Mouse (Mus musculus) cerebellum, postnatal 4 days (tissue): Measurements from ENCODE around the gene Iqcn.

ENCODE experiments used
- DNase-seq, 2 experiments: peaks; one replicate each; pipeline ENCODE4 v3.0.0; 2022; ENCODE audit warnings: low spot score in 2 of 2, mixed read lengths in 1 of 2

Iqcn gene

DNA sequence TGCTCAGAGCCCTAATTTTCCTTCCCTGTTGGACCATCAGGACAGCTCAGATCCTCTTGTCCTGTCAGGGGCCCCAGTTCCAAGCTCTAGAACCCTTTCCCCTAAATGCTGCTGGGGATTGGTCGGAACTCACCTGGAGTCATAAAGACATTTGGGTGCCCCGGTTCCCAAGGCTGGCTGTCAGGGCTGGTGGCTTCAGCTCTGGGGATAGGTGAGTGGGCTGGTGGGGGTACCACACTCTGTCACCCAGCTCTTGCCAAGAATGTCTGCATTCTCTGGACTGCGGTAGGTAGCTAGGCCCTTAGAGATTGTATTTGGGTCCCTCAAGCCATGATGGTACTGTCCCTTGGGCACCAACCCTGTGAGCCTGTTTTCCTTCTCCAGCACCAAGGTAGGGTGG is at the start of gene Iqcn:
TSS of gene Iqcn (plus strand) at position 171 of the 400 bp plus-strand sequence.
- no peak for DNase-seq

DNA sequence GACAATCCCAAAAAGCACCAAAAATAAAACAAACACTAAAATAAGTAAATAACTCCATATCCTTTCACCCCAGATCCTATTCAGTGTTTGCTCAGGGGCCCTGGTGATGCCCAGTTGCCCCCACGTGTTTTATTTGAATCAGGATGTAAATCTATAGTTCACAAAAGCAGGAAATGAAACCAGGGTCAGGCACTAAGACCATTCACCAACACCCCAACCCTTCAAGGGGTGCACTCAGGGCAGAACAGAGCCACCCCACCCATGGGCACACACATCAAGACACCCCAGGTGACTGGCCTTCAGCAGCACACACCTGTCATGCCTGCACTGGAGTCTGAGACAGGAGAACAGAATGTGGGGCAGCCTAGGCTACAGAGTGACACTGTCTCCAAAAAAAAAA is 49.1 kb upstream of the Iqcn start:
- DNase-seq: no peak

DNA sequence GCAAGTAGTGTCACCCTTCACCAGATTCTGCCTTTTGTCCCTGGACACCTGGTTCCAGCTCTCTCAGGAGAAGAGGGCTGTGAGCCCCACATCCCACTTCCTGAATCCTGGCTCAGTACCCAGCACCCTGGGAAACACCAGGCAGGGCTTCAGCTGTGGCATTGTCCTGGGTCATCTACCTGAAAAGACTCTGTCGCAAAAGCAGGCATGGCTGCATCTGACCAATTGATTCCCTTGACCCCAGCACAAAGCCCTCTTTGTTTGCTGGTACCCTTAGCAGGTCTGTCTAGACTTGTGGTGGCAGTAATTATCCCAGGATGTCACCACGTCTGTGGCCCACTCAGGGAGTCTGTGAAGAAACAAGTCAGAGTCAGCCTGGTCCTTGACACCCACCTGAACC is 47.8 kb upstream of the Iqcn start:
- DNase-seq: no peak

DNA sequence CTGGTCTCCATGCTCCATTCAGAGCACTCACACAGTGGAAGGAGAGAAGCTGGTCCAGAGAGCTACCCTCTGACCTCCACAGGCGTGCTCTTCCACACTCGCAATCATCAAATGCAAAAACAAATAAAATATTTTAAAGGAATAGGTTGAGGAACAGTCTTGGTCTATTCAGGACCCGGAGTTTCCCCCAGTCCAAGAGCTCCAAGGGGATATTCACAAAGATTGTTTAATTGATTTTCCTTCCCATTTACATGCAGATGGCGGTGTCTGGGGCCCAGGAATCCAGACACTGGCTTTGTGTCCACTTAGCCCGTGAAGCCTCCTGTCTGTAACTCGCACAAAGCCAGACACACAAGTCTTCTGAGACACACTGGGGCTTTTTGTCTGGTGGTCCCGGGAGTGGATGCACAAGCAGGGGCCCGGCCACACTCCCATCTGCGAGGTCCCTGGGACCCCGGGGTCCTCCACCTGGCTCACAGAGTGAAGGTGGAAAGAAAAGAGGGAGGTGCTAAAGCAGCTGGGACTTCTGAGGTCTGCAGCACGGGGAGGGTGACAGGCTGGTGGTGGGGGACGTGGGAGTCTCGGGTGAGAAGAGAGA is 47.0 kb upstream of the Iqcn start:
- DNase-seq: no peak

DNA sequence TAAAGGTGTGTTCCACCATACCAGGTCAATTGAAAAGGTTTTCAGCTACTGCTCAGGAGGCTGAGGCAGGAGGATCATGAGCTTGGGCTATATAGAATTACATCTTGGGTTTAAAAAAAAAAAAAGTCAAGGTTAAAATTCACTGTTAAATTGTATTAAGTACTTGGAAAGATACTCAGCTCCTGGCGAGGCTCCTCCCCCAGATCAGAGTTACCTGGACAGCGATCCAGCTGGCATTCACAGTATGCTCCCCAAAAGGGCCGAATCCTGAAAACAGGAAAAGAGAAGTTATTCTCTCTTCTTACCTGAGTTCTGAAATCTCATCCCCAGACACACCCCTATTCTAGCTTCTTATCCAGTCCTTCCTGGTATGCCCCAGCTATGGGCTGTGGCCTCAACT is 46.0 kb upstream of the Iqcn start:
- DNase-seq: no peak

DNA sequence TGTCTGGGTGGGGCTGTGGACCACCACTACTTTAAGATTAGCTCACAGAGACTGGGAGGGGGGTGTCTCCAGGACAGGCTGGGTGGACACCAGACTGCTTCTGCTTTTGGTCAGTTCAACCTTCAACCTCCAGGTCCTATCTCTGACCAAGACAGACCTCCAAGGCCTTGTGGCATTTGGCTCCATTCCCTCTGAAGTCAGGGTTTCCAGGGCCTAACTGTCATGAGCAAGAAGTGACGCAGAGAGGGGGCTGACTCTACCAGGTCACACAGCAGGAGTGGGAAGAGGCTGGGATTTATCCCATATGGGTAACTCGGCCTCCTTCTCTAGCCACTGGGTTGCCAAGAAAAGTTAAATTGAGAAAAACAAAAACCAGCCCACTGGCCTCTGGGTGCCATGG is 45.5 kb upstream of the Iqcn start:
- DNase-seq: no peak

DNA sequence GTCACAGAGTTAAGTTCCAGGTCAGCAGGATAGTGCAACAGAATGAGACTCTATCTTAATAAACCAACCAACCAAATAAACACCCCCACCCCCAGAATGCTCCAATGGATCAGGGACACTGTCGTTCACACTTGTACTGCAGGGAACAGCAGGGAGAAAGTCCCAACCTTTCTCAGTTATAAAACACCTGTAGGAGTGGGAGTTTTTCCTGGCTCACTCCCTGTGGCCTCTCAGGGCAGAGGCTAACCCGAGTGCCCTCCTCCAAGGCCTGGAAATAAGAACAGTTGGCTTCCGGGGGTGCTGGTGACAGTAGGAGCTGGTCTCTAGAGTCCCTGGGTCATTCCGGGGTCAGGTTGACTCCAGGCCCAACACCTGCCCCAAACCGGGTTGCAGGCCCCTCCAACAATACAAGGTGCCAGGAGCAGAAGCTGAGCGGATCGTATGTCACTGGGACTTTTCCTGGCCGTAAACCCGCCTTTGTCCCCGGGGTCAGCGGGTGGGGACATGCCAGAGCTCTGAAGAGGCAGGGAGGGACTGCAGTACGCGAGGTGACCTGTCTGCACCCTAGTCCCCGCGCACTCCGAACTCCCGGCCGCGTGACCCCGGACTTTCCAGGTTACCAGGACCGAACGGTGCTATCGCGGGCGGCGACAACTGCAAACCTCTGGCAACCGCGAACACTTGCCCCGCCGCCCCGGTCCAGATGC is 44.2 kb upstream of the Iqcn start:
- no peak for DNase-seq

DNA sequence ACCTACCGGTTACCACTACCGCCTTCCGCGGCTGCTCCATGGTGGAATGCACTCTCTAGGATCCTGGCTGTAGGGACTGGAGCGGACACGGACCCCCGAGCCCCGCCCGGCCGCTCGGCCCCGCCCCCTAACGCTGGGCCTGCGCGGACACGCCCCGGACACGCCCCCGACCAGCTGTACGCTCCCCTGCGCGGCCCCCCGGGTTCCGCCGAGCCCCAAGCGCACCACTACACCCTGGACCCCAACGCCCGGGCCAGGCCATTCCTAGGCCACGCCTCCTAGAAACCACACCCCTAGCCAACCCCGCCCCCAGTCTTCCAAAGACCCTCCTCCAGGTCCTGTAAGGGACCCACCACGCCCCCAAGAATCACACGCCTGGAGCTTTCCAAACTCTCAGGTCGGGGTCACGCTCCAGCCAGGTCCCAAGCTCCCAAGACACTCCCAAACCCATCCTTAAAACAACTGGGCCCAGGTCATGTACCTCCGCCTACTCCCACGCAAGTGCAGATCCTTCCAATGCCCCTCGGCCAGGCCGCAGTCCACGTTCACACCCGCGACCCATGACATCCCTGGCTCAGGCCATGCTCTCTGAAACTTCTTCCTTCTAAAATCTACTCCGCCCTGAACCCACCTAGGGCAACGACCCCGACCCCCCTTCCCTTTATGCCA is 43.5 kb upstream of the Iqcn start:
- peak; percentile 69 to 74 for DNase-seq

DNA sequence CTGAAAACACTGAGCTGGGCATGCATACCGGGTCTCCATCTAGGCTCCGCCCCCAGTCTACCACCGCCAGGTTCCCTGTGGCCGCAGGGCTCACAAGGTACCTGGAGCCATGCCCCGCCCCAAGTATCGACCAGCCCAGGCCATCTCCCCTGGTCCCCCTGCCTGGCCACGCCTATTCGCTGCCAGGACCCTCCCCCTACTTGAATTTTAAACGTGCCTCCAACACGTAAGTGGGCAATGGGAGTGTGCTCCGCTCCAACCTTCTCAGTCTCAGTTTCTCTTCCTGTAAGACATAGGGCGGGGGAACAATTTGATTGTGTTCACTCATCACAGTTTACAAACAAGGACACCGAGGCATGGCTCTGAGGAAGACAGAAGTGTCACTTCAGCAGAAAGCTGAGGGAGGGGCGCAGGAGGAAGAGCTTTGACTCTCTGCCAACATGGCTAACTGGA is 43.0 kb upstream of the Iqcn start, which contains the start of gene Pgpep1:
TSS of gene Pgpep1 (minus strand) at position 116 of the 453 bp plus-strand sequence.
- no peak for DNase-seq

DNA sequence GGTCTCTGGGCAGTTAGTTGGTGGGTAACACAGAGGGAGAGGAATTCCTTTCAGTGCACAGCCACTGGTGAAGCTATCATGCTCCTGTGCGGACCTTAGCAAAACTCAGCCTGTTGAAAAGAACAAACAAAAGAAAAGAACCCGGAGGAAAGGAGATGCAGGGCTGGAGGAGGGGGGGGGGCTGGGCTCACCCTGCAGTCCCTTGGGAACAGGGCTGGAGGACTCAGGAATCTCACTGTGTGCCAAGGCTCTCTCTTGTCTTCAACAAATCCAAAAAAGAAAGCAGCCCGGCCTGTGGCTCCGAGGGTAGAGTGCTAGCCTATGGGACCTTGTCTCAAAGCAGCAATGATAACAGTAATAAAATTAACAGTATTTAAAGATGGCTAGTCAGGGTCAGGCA is 39.6 kb upstream of the Iqcn start:
- no peak for DNase-seq

DNA sequence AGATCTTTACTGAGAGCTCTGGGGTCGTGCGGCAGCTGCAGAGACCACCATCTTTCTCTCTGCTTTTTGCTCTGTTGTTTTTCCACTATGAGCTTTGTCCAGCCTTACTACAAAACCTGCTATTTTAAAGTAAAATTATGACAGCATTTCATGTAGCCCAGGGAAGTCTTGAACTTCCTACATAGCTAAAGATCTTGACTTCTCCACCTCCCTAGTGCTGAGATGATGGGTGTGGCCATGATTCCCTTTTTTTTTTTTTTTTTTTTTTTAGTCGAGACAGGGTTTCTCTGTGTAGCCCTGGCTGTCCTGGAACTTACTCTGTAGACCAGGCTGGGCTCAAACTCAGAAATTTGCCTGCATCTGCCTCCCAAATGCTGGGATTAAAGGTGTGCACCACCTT is 38.6 kb upstream of the Iqcn start:
- DNase-seq: no peak

DNA sequence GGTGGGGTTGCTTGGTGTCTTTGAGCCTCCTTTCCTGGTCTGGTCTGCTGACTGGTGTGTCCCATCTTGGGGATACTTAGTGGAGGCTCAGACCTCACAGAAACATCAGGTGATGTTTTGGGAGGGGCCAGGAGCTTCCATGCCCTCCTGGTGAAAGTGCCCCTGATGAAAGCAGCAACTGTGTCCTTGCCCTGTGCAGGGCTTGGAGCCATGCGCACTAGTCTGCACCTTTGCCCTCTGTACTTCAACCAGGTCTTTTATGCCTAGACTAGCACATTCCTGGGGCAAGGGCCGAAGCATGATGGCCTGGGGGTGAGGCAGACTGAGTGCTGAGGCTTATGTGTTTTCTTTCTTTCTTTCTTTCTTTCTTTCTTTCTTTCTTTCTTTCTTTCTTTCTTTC is 37.7 kb upstream of the Iqcn start:
- DNase-seq: no peak

DNA sequence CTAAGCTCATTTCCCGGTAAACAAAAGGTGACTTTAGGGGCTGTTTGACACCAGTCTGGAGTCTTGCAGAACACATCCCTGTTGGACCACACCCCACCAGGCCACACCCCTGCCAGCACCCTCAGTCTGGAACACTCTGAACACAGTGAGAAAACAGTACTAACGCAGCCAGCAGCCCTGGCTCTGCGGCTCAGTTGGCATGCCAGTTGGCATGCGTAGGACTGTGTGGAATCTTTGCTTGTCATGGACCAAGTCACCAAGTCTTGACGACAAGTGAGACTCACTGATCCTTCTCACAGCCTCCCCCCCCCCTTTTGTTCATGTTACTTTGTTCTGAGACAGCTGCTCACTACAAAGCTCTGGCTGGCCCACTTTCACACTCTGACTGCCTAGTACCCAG is 36.2 kb upstream of the Iqcn start:
- no peak for DNase-seq

DNA sequence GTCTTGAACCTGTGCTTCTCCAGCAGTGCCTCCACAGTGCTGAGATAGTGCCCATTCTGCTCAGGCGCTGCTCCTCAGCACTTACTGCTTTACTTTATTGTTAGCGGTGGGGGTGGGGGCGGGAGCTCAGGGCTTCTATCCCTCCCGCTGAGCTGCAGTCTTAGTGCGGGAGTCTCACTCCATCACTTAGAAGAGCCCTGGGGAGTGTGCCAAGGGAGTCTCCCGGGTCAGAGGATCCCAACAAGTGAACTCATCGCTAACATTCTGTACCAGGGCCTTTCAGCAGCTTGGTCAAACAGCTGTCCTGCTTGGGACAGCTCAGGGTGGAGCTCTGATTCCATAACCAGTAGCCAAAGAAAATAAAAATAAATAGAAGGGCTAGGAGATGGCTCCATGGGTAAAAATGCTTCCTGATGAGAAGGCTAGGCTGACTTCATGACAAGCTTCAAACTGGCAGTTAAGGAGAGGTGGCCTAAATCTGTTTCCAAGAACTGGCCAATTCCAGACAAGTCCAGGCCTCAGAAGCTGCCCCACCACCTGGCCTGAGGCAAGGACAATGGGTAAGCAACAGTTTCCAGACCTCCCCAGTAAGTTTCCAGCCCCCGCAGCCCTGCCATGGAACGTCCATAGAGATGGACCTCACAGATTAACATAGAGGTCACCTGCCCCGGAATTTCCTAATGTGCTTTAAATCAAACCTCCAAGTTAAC is 31.5 kb upstream of the Iqcn start:
- no peak for DNase-seq

DNA sequence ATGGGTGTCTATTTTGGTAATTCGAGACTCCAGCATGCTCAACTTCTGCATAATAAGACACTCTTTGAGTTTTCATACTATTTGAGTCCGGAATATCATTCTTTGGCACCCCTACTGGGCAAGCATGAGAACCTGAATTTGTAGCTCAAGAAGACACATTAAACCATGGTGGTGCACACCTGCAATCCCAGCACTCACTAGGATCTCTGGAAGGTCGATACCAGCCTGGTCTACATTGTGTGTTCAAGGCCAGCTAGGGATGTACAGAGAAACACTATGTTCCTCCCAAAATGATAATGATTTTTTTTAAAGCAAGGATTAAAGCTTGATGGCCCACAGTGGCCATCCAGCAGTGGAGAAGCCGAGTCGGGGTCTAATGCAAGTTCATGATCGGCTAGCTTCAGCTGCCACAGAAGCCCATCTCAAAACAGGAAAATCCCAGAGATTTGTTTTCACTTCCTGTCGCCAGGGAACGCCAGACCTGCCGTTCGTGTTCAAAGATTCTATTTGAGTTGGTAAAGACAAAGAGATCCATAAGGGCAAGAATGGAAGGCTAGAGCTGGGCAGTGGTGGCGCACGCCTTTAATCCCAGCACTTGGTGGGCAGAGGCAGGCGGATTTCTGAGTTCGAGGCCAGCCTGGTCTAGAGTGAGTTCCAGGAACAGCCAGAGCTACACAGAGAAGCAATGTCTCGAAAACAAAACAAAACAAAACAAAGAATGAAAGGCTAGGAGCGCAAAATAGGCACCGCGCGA is 30.8 kb upstream of the Iqcn start:
- no peak for DNase-seq

DNA sequence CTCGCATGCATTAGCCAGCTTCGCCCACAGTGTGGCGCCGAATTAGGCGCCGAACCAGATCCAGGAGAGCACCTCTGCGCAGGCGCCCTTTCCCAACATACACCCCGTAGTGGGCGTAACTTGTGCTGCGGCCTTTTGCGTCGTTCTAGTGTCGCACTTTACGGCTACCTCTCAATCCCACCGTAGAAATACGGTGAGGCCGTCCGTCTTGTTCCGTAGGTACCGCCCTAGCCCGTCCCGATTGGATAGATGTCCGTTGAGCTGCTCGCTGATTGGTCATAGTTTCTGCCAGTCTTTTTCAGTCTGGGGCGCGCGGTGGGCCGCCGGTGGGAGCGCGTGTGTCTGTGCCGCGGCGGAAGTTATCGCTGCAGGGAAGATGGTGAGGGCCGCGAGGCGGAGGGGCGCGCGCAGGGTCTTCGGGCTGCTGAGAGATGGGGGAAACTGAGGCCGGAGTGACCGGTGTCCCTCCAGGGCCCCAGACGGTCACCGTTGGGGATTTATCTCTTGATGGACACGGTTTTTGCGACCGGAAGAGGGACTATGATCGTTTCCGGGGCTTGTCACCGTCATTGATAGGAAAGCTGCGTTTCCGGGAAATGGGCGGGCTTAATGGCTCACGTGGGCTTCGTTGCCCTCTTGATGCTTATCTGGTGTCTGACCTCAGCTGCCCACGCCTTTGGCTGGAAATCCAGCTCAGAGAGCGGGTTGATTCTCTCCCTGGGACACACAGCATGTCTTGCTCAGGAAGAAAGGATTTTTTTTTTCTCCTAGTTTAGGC is 30.0 kb upstream of the Iqcn start, which contains the start of gene Lsm4:
TSS of gene Lsm4 (plus strand) at position 170 of the 778 bp plus-strand sequence.
- peak; percentile 97 to 99 for DNase-seq

DNA sequence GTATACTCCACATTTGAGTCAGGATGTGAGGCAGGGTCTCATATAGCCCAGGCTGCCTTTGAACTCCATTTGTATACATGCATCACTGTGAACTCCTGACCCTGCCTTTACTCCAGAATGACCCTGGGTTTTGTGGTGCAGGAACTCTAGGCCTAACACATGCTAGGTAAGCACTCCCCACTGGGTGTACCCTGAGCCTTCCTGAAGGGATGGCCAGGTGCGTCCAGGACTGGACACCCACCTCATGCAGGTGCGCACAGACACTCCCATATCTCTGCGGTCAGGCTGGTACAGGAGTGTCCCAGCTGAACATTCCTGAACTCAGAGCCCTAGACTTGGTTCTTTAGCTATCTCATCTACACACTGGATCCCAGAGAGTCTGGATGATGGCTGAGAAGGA is 29.1 kb upstream of the Iqcn start:
- DNase-seq: no peak

DNA sequence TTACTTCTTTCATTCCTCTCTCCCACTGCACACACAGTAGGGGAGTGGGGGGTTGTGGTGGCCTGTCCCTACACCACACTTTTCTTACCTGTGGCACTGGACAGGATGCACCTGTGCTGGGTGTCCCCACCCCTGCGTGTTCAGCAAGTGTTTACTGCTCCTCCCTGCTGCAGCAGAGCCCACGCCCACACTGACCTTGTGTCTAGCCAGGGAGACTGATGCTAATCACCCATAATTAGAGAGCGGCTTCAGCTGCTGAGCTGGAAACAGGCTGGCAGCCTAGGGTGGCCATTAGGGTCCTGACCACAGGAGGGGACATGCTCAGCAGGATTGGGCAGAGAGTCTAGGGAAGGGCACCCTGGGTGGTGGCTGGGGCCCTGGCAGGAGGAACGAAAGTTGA is 28.5 kb upstream of the Iqcn start:
- DNase-seq: no peak

DNA sequence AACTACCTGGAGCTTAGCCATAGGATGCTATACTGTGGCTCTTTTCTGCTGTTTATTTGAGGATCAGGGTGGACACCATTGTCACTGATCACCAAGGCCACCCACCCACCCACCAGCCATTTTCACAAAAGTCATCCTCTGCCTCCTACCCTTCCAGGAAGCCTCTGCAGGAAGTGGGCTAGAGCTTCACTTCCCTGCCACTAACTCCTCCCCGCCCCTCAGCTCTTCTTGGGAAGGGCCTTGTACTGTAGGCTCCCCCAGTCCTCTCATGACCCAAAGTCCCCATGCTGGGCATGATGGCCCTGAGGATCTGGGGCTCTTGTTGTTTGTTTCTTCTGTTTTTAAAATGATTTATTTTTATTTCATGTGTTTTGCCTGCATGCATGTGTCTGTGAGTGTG is 27.9 kb upstream of the Iqcn start:
- DNase-seq: no peak

DNA sequence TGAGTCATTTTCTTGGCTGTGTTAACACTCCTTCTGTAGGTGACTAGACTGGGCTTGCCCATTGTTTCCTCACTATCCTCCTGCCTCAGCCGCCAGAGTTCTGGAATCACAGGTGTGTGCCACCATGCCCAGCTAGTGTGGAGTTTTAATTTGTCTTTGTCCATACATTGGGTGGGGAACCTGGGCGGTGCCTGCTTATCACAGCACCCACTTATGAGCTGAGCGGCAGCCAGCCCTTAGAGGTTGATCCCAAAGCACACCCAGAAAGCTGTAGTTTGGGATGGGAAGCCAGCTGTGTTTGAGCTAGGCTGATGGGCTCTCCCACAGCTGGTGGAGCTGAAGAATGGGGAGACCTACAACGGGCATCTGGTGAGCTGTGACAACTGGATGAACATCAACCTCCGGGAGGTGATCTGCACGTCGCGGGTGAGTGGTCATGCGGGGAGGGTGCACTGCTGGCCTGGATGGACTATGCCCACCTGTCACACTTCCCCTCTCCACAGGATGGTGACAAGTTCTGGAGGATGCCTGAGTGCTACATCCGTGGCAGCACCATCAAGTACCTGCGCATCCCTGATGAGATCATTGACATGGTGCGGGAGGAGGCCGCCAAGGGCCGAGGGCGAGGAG is 25.7 kb upstream of the Iqcn start:
- no peak for DNase-seq
